Mouse (Mus musculus): ENCODE measurements around the gene Coro1c.

GRCm38 (mm10) chr5:113842244-113842643, 66.3 kb downstream of the Coro1c start:
- TF ChIP-seq CTCF (IDR thresholded peaks at IDR 0.05; ENCODE audit: borderline replicate concordance, insufficient read depth, low read length), result no peak
- no peak for TF ChIP-seq POLR2A (IDR thresholded peaks at IDR 0.05; ENCODE audit: low read depth, low read length)

All from embryonic fibroblast, embryonic 13.5 days (primary cell).